Mouse (Mus musculus) forebrain, embryonic 13.5 days (tissue): ENCODE data around the gene Rgl2. TPM values are rescaled to one million over a fixed set of nuclear protein-coding genes. Genes with fewer than 3 reads are reported as not detected.
A peak's percentile ranks its signal among the peaks of the same experiment; 100 is the strongest.

ENCODE experiments used
- ATAC-seq: fragments of 200-750 bp; cut with Nextera tagmentation; 2 replicates; pipeline ENCODE4 v1.8.0; 2017
- H3K27ac ChIP-seq: fragments of 300-500 bp; sonication (generic); 2 replicates; pipeline ENCODE4 v1.5.1; 2015; ENCODE audit warnings: inconsistent platforms, mild to moderate bottlenecking, moderate library complexity
- H3K27me3 ChIP-seq: fragments of 300-500 bp; sonication (generic); 2 replicates; pipeline ENCODE4 v1.6.1; 2015; ENCODE audit warnings: mild to moderate bottlenecking, inconsistent platforms
- H3K36me3 ChIP-seq: fragments of 300-500 bp; sonication (generic); 2 replicates; pipeline ENCODE4 v1.6.1; 2015; ENCODE audit warnings: mild to moderate bottlenecking, inconsistent platforms; ENCODE audit not compliant: poor library complexity, severe bottlenecking
- H3K4me1 ChIP-seq: fragments of 300-500 bp; sonication (generic); 2 replicates; pipeline ENCODE4 v1.6.1; 2015; ENCODE audit warnings: inconsistent platforms
- H3K4me2 ChIP-seq: fragments of 300-500 bp; sonication (generic); 2 replicates; pipeline ENCODE4 v1.6.1; 2015; ENCODE audit warnings: inconsistent platforms, mild to moderate bottlenecking, moderate library complexity
- H3K4me3 ChIP-seq: fragments of 300-500 bp; sonication (generic); 2 replicates; pipeline ENCODE4 v1.5.1; 2015; ENCODE audit warnings: mild to moderate bottlenecking, inconsistent platforms
- H3K9ac ChIP-seq: fragments of 300-500 bp; sonication (generic); 2 replicates; pipeline ENCODE4 v1.6.1; 2015; ENCODE audit warnings: mild to moderate bottlenecking, inconsistent platforms
- H3K9me3 ChIP-seq: fragments of 300-500 bp; sonication (generic); replicated peaks from 2 replicates; pipeline ENCODE4 v1.6.1; 2016; ENCODE audit warnings: inconsistent platforms
- WGBS: fragments of 180-500 bp; shearing (Covaris S2); methylation state at CpG from one replicate; pipeline ENCODE4 v1.1.7; 2015; 5-methylcytosine and 5-hydroxymethylcytosine counted together
- polyA plus RNA-seq: library from polyadenylated mRNA; unstranded; fragments of >200 nt; fragmentation: Nextera tagmentation; extraction: Ambion mirVana; gene quantifications from 2 replicates; pipeline ENCODE4 v1.2.1, GENCODE M21; 2015

Rgl2 gene
- polyA plus RNA-seq, 1 experiment from 2014 or later = 39.3 TPM

GRCm38 (mm10) chr17:33955555-33956214 lies 26.3 kb downstream of the Rgl2 start, which contains the start of the genes Vps52 and Rps18:
Gene Vps52 (plus strand): TSS chr17:33955812.
Gene Rps18 (minus strand): TSS chr17:33956001.
- 0% methylated on average over 50 of the region's 50 CpGs for WGBS
- H3K27ac ChIP-seq = peak within 1 kb of the TSS; percentile 92
- H3K9ac ChIP-seq = peak within 1 kb of the TSS; percentile 98
- no peaks in the 10 kb centered on the region for H3K27me3 ChIP-seq
- peak within 1 kb of the TSS; percentile 98 for H3K4me3 ChIP-seq
- H3K36me3 ChIP-seq = peaks cover 64% of the 10 kb centered on the region
- H3K4me1 ChIP-seq = peaks cover 57% of the 10 kb centered on the region
- H3K4me2 ChIP-seq = peak within 1 kb of the TSS; percentile 95
- ATAC-seq = peak; percentile 93
- no peaks in the 10 kb centered on the region for H3K9me3 ChIP-seq

DNA sequence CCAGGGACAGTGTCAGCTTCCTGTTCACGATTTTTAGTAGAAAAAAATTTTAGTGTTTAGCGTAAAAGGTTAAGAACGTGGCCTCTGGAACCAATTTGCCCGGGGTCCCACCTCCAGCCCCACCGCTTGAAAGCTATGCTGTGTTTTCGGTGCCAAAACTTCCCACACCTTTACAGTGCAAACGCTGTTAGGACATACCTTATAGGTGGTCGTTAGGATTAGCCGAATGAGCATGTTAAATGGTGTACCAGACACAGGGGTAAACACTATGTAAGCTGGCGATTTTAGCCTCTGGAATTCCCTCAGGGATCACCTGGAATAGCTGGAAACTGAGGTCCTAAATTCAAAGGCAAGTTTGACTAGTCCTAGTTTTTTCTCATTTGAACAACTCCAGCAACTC lies 27.0 kb downstream of the Rgl2 start:
- H3K36me3 ChIP-seq = peaks cover 70% of the 10 kb centered on the region
- peaks cover 51% of the 10 kb centered on the region for H3K4me1 ChIP-seq
- H3K4me2 ChIP-seq = peak overlapping the region; percentile 95
- H3K27ac ChIP-seq = peak overlapping the region; percentile 88
- no peak for ATAC-seq
- H3K27me3 ChIP-seq = no peaks in the 10 kb centered on the region
- no peaks in the 10 kb centered on the region for H3K9me3 ChIP-seq
- WGBS = 6% methylated on average over 10 of the region's 10 CpGs
- H3K9ac ChIP-seq = peak overlapping the region; percentile 98
- peak overlapping the region; percentile 98 for H3K4me3 ChIP-seq

- 92% methylated on average over 6 of the region's 6 CpGs for WGBS
These were observed 28.1 kb downstream of the Rgl2 start for GRCm38 (mm10) chr17:33957493-33957892.

DNA sequence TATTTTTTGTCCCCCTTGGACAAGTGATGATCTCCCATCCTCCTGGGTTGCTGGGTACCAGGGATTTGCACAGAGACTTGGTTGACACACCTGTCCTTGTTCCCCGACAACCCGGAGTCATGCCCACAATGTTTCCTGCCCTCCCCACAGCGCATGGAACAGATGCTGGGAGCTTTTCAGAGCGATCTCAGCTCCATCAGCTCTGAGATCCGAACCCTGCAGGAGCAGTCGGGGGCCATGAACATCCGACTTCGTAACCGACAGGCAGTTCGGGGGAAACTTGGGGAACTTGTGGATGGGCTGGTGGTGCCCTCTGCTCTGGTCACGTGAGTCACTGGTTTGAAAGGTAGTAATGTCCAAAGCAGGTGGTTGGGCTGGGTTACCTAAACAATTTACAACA lies 29.1 kb downstream of the Rgl2 start:
- H3K27ac ChIP-seq = no peak overlapping the region
- H3K27me3 ChIP-seq = no peaks in the 10 kb centered on the region
- no peak overlapping the region for H3K9ac ChIP-seq
- ATAC-seq = no peak
- 95% methylated on average over 11 of the region's 11 CpGs for WGBS
- no peaks in the 10 kb centered on the region for H3K9me3 ChIP-seq
- H3K36me3 ChIP-seq = peaks cover 71% of the 10 kb centered on the region
- H3K4me3 ChIP-seq = no peak overlapping the region
- H3K4me1 ChIP-seq = peaks cover 29% of the 10 kb centered on the region
- no peak overlapping the region for H3K4me2 ChIP-seq

More at GRCm38 (mm10) chr17:33957493-33957892, 28.1 kb downstream of the Rgl2 start:
- Histone ChIP-seq H3K27ac (no peak overlapping the region), H3K36me3 (peaks cover 71% of the 10 kb centered on the region), H3K9me3 (no peaks in the 10 kb centered on the region), H3K4me3 (no peak overlapping the region), H3K4me2 (no peak overlapping the region), H3K4me1 (peaks cover 39% of the 10 kb centered on the region), H3K27me3 (no peaks in the 10 kb centered on the region), H3K9ac (no peak overlapping the region)
- no peak for ATAC-seq

GRCm38 (mm10) chr17:33959135-33959534 lies 29.8 kb downstream of the Rgl2 start:
- peaks cover 71% of the 10 kb centered on the region for H3K36me3 ChIP-seq
- no peak for ATAC-seq

DNA sequence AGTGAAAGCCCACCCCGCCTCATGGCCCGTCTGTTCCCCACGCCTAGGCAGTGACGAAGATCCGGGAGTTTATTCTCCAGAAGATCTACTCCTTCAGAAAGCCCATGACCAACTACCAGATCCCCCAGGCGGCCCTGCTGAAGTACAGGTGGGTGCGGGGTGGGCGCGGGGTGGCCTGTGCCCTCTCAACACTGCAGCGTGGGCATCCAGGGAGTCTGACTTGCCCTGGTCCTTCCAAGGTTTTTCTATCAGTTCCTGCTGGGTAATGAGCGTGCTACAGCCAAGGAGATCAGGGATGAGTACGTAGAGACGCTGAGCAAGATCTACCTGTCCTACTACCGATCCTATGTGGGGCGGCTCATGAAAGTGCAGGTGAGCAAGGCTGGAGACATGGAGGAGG lies 30.6 kb downstream of the Rgl2 start:
- H3K36me3 ChIP-seq = peaks cover 65% of the 10 kb centered on the region
- no peak overlapping the region for H3K4me3 ChIP-seq
- H3K9ac ChIP-seq = no peak overlapping the region
- no peak overlapping the region for H3K27ac ChIP-seq
- 93% methylated on average over 15 of the region's 15 CpGs for WGBS
- H3K4me1 ChIP-seq = peaks cover 15% of the 10 kb centered on the region
- H3K9me3 ChIP-seq = no peaks in the 10 kb centered on the region
- no peak for ATAC-seq
- no peaks in the 10 kb centered on the region for H3K27me3 ChIP-seq
- H3K4me2 ChIP-seq = no peak overlapping the region

More at GRCm38 (mm10) chr17:33959135-33959534, 29.8 kb downstream of the Rgl2 start:
- no peak overlapping the region for H3K9ac ChIP-seq
- H3K27me3 ChIP-seq = no peaks in the 10 kb centered on the region
- H3K4me2 ChIP-seq = no peak overlapping the region
- peaks cover 23% of the 10 kb centered on the region for H3K4me1 ChIP-seq
- WGBS = 96% methylated on average over 13 of the region's 13 CpGs
- H3K9me3 ChIP-seq = no peaks in the 10 kb centered on the region
- H3K27ac ChIP-seq = no peak overlapping the region
- H3K4me3 ChIP-seq = no peak overlapping the region

DNA sequence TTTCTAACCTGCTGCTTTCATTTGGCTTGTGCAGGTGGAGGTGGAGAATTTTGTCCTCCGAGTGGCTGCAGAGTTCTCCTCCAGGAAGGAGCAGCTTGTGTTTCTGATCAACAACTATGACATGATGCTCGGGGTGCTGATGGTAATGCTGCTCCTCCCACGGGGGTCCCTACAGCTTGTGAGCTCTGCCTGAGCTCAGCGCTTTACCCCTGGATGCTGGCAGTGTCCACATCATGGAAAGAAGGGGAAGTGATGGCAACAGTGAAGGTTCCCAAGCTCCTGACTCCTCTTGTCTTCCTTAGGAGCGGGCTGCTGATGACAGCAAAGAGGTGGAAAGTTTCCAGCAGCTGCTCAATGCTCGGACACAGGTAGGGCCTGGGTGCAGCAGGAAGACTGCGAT lies 33.5 kb downstream of the Rgl2 start:
- Histone ChIP-seq H3K4me2 (no peak overlapping the region), H3K9me3 (no peaks in the 10 kb centered on the region), H3K9ac (no peak overlapping the region), H3K27ac (no peak overlapping the region), H3K27me3 (no peaks in the 10 kb centered on the region), H3K4me1 (0 out of 2 replicates have a peak, but pooled peaks cover under 1% of the 10 kb centered on the region), H3K36me3 (peaks cover 79% of the 10 kb centered on the region), H3K4me3 (no peak overlapping the region)
- no peak for ATAC-seq
- WGBS = 94% methylated on average over 7 of the region's 7 CpGs

- Histone ChIP-seq H3K4me2 (no peak overlapping the region), H3K36me3 (peaks cover 55% of the 10 kb centered on the region), H3K9me3 (no peaks in the 10 kb centered on the region; the same call in 1 of the 2 replicates), H3K9ac (no peak overlapping the region), H3K27ac (no peak overlapping the region), H3K4me1 (no peaks in the 10 kb centered on the region), H3K4me3 (no peak overlapping the region), H3K27me3 (no peaks in the 10 kb centered on the region)
- no peak for ATAC-seq
- WGBS = 93% methylated on average over 17 of the region's 17 CpGs
These were observed 35.9 kb downstream of the Rgl2 start for GRCm38 (mm10) chr17:33965082-33965845.

DNA sequence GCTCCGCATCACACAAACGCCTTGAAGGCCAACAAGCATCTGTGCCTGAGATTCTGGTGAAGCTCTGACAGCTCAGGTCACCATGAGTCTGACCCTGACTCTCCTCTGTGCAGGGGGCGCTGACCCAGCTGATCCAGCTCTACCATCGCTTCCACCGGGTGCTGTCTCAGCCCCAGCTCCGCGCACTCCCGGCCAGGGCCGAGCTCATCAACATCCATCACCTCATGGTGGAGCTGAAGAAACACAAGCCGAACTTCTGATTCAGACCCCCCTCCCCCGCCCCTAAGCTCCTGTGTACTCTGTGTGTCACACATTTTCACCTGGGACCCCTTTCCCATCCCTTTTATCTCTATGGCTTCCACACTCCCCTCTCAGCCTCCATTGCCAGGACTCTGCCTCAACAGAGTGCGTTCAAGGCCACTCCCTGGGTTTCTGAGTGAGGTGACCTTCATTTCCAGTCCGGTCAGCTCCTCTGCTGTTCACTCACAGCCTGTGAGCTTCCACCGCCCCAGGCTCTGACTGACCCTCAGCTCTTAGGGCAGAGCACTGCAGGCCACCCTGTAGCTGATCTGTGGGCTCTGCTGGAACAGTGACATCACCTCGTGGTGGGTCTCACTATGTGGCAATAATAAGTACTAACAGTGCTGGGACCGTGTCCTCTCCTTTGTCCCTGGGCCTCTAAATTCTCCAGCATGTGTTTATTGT lies 36.7 kb downstream of the Rgl2 start:
- peaks cover 48% of the 10 kb centered on the region for H3K36me3 ChIP-seq
- H3K9ac ChIP-seq = no peak overlapping the region
- H3K4me1 ChIP-seq = no peaks in the 10 kb centered on the region
- no peaks in the 10 kb centered on the region; the same call in 1 of the 2 replicates for H3K9me3 ChIP-seq
- H3K27me3 ChIP-seq = no peaks in the 10 kb centered on the region
- H3K4me3 ChIP-seq = no peak overlapping the region
- H3K4me2 ChIP-seq = no peak overlapping the region
- 92% methylated on average over 16 of the region's 16 CpGs for WGBS
- no peak for ATAC-seq
- no peak overlapping the region for H3K27ac ChIP-seq

- H3K36me3 ChIP-seq = peaks cover 23% of the 10 kb centered on the region
- H3K4me2 ChIP-seq = no peak overlapping the region
- peaks cover 13% of the 10 kb centered on the region; the same call in 1 of the 2 replicates for H3K27me3 ChIP-seq
- no peak overlapping the region for H3K9ac ChIP-seq
- no peak overlapping the region for H3K4me3 ChIP-seq
- ATAC-seq = peak; percentile 80
- no peaks in the 10 kb centered on the region; the same call in 1 of the 2 replicates for H3K9me3 ChIP-seq
- no peaks in the 10 kb centered on the region for H3K4me1 ChIP-seq
- 6% methylated on average over 9 of the region's 9 CpGs for WGBS
- H3K27ac ChIP-seq = no peak overlapping the region
These were observed 39.1 kb downstream of the Rgl2 start for GRCm38 (mm10) chr17:33968489-33968888.

DNA sequence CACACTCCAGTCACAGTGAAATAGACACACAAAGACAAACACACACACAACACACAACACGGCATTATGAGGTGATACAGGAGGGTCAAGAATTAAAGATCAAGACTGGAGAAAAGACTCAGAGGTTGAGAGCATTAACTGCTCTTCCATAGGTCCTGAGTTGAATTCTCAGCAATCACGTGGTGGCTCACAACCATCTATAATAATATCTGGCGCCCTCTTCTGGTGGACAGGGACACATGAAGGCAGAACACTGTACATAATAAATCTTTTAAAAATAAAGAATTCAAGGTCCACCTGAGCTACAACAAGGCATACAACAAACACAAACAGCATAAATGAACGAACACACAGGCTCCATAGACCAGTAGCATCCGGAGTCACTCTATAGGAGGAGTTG lies 39.6 kb downstream of the Rgl2 start:
- H3K27ac ChIP-seq = no peak overlapping the region
- H3K9ac ChIP-seq = no peak overlapping the region
- 32% methylated on average over 5 of the region's 5 CpGs for WGBS

GRCm38 (mm10) chr17:33969394-33969793 lies 40.1 kb downstream of the Rgl2 start:
- WGBS = 79% methylated on average over 4 of the region's 4 CpGs
- Histone ChIP-seq H3K27ac (no peak overlapping the region), H3K27me3 (peaks cover 15% of the 10 kb centered on the region), H3K4me3 (no peak overlapping the region), H3K9ac (no peak overlapping the region), H3K9me3 (no peaks in the 10 kb centered on the region; the same call in 1 of the 2 replicates), H3K36me3 (peaks cover 17% of the 10 kb centered on the region), H3K4me1 (no peaks in the 10 kb centered on the region), H3K4me2 (no peak overlapping the region)
- no peak for ATAC-seq

More for the DNA sequence above, 39.6 kb downstream of the Rgl2 start:
- ATAC-seq = peak; percentile 48
- no peak overlapping the region for H3K4me2 ChIP-seq
- H3K4me1 ChIP-seq = no peaks in the 10 kb centered on the region
- H3K27me3 ChIP-seq = peaks cover 13% of the 10 kb centered on the region; the same call in 1 of the 2 replicates
- peaks cover 19% of the 10 kb centered on the region for H3K36me3 ChIP-seq
- no peaks in the 10 kb centered on the region; the same call in 1 of the 2 replicates for H3K9me3 ChIP-seq
- no peak overlapping the region for H3K4me3 ChIP-seq
